Mouse (Mus musculus) hindbrain, postnatal 0 days (tissue): ENCODE measurements around the gene Btbd35f20. TPM values are rescaled to one million over a fixed set of nuclear protein-coding genes. Genes with fewer than 3 reads are reported as not detected.
"Not testable (repeated sequence)": the region's sequence is repeated elsewhere in the genome, so short reads cannot be mapped to it uniquely, and the experiment has no call there.

Source experiments
- ATAC-seq: fragments of 200-750 bp; cut with Nextera tagmentation; 2 replicates; pipeline ENCODE4 v1.8.0; 2017; ENCODE audit warnings: mild to moderate bottlenecking, moderate TSS enrichment, moderate library complexity
- DNase-seq: peaks from one replicate; pipeline ENCODE4 v3.0.0-alpha.2; 2015; ENCODE audit warnings: low spot score
- H3K27ac ChIP-seq: fragments of 300-500 bp; sonication (generic); 2 replicates; pipeline ENCODE4 v1.5.1; 2014; ENCODE audit warnings: mild to moderate bottlenecking
- H3K27me3 ChIP-seq: fragments of 300-500 bp; sonication (generic); 2 replicates; pipeline ENCODE4 v1.6.1; 2014; ENCODE audit warnings: low read length, mixed read lengths; ENCODE audit not compliant: insufficient read depth
- H3K36me3 ChIP-seq: fragments of 300-500 bp; sonication (generic); 2 replicates; pipeline ENCODE4 v1.6.1; 2014; ENCODE audit warnings: low read length, mixed read lengths; ENCODE audit not compliant: insufficient read depth
- H3K4me1 ChIP-seq: fragments of 300-500 bp; sonication (generic); 2 replicates; pipeline ENCODE4 v1.6.1; 2014; ENCODE audit warnings: antibody characterized with exemption, low read length, mixed read lengths; ENCODE audit not compliant: insufficient read depth
- H3K4me2 ChIP-seq: fragments of 300-500 bp; sonication (generic); 2 replicates; pipeline ENCODE4 v1.6.1; 2014; ENCODE audit warnings: low read depth, mild to moderate bottlenecking, low read length, moderate library complexity, mixed read lengths
- H3K4me3 ChIP-seq: fragments of 300-500 bp; sonication (generic); 2 replicates; pipeline ENCODE4 v1.5.1; 2014; ENCODE audit warnings: low read length
- H3K9ac ChIP-seq: fragments of 300-500 bp; sonication (generic); replicated peaks from 2 replicates; pipeline ENCODE4 v1.6.1; 2014; ENCODE audit warnings: mild to moderate bottlenecking, low read length, moderate library complexity, mixed read lengths
- H3K9me3 ChIP-seq: fragments of 300-500 bp; sonication (generic); 2 replicates; pipeline ENCODE4 v1.6.1; 2016; ENCODE audit warnings: low read length, mixed read lengths
- WGBS: fragments of 180-500 bp; shearing (Covaris S2); extraction: QIAGEN DNeasy Blood & Tissue Kit; methylation state at CpG from one replicate; pipeline ENCODE4 v1.1.7; 2014; 5-methylcytosine and 5-hydroxymethylcytosine counted together
- polyA plus RNA-seq: library from polyadenylated mRNA; unstranded; fragments of >200 nt; fragmentation: Nextera tagmentation; extraction: Ambion mirVana; gene quantifications from 2 replicates; pipeline ENCODE4 v1.2.1, GENCODE M21; 2015
- total RNA-seq: library from RNA; depleted of rRNA; stranded (reverse); fragments of >200 nt; gene quantifications from 2 replicates; pipeline ENCODE4 v1.2.3, GENCODE M21; 2014; rRNA removed

The Btbd35f20 gene
- total RNA-seq (not detected in 2 replicates), polyA plus RNA-seq (not detected in 2 replicates)

DNA sequence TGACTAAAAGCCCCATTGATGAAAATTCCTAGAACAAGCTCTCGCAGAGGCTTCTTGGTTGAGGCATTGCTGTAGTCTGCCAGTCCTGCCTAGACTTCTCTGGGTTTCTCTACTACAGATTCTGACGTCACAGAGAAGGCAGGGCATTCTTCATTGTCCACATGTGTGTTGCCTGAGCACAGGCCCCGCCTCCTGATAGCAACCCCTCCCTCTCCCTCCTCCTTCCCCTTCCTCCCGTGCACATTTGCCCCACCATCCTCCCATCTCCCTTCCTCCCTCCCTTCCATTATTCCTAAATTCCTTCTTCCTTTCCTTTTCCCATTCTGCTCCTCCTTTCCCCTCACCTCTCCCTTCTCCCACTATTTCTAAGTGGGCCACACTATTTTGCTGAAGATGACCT lies at the start of gene Btbd35f20:
Gene Btbd35f20, minus strand, starts transcription at position 101 of the 400 bp plus-strand sequence.
- not testable (repeated sequence) for H3K9ac ChIP-seq, H3K4me3 ChIP-seq, H3K9me3 ChIP-seq, H3K4me1 ChIP-seq, DNase-seq, H3K36me3 ChIP-seq, H3K4me2 ChIP-seq, H3K27me3 ChIP-seq, ATAC-seq, H3K27ac ChIP-seq
- WGBS: no CpG with 5 or more reads among the region's 4 CpGs

Other genes starting within 250 kb of the Btbd35f20 start
- gene Btbd35f28, start 94.7 kb downstream of the Btbd35f20 start, total RNA-seq: not detected in 2 replicates
- gene Btbd35f28, start 94.7 kb downstream of the Btbd35f20 start, polyA plus RNA-seq: not detected in 2 replicates
- gene Btbd35f17, start 79.4 kb upstream of the Btbd35f20 start, total RNA-seq: not detected in 2 replicates
- gene Btbd35f17, start 79.4 kb upstream of the Btbd35f20 start, polyA plus RNA-seq: not detected in 2 replicates